Mouse (Mus musculus): ENCODE measurements at regions not wholly inside any gene's neighbourhood (a gene's known extent, or its start where the extent isn't known, plus 50 kb on each side); places are given as distances from the start of the nearest gene placed in this dataset.

DNA sequence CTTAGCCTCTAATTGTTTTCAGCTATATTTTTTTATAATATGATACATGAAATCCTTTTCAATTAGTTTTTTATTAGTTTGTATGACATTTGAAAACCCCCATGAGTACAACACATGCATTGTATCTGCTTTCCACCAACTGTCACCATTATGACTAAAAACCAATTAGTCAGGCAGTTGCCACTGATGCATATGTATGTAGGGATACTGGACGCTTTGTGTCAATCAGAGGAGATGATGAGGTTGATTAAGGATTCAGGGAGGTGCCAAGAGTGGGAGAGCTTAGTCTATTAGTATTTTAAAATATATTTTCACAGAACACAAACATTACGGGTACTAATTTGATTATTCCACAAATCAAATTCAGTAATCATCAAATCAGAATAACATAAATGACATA is 593.6 kb downstream of the Stpg2 start:
- Histone ChIP-seq H3K4me2 (ENCODE audit: low read depth) (no peak overlapping the region), H3K4me3 (no peak overlapping the region), H3K79me2 (ENCODE audit: control insufficient read depth, insufficient read depth) (no peaks in the 10 kb centered on the region), H3ac (ENCODE audit: control insufficient read depth, insufficient read length) (no peak overlapping the region), H3K36me3 (ENCODE audit: control insufficient read depth, insufficient read depth) (no peaks in the 10 kb centered on the region), H3K27me3 (ENCODE audit: control insufficient read depth, insufficient read depth, insufficient read length) (no peaks in the 10 kb centered on the region)
- no peak for TF ChIP-seq REST (IDR thresholded peaks at IDR 0.05; ENCODE audit: insufficient read depth, insufficient read length)
- TF ChIP-seq TCF3 (IDR thresholded peaks at IDR 0.05; ENCODE audit: insufficient read length, low read depth) = no peak
- no peak for TF ChIP-seq E2F4 (IDR thresholded peaks at IDR 0.05; ENCODE audit: insufficient read depth)
- TF ChIP-seq POLR2A (IDR thresholded peaks at IDR 0.05; ENCODE audit: insufficient read length, low read depth) = no peak
- no peak for TF ChIP-seq POLR2AphosphoS2 (IDR thresholded peaks at IDR 0.05; ENCODE audit: insufficient read length, low read depth)
- TF ChIP-seq CEBPB (IDR thresholded peaks at IDR 0.05; ENCODE audit: insufficient read depth, poor library complexity, severe bottlenecking) = no peak
- TF ChIP-seq MAX (IDR thresholded peaks at IDR 0.05; ENCODE audit: low read depth) = no peak
- TF ChIP-seq USF1 (IDR thresholded peaks at IDR 0.05; ENCODE audit: low read depth) = no peak
- TF ChIP-seq MYOD1 (IDR thresholded peaks at IDR 0.05; ENCODE audit: control insufficient read depth in 1 of 3, insufficient read length in 2 of 3, low read depth in 2 of 3) = no peak
- no peak for TF ChIP-seq MYOG (IDR thresholded peaks at IDR 0.05; ENCODE audit: control insufficient read depth in 1 of 3, insufficient read depth in 1 of 3, insufficient read length in 2 of 3, low read depth in 2 of 3)
- no peak for TF ChIP-seq TCF12 (IDR thresholded peaks at IDR 0.05; ENCODE audit: insufficient read depth, poor library complexity, severe bottlenecking)
- no peak for TF ChIP-seq SRF (IDR thresholded peaks at IDR 0.05; ENCODE audit: control insufficient read depth, insufficient read length, low read depth)

DNA sequence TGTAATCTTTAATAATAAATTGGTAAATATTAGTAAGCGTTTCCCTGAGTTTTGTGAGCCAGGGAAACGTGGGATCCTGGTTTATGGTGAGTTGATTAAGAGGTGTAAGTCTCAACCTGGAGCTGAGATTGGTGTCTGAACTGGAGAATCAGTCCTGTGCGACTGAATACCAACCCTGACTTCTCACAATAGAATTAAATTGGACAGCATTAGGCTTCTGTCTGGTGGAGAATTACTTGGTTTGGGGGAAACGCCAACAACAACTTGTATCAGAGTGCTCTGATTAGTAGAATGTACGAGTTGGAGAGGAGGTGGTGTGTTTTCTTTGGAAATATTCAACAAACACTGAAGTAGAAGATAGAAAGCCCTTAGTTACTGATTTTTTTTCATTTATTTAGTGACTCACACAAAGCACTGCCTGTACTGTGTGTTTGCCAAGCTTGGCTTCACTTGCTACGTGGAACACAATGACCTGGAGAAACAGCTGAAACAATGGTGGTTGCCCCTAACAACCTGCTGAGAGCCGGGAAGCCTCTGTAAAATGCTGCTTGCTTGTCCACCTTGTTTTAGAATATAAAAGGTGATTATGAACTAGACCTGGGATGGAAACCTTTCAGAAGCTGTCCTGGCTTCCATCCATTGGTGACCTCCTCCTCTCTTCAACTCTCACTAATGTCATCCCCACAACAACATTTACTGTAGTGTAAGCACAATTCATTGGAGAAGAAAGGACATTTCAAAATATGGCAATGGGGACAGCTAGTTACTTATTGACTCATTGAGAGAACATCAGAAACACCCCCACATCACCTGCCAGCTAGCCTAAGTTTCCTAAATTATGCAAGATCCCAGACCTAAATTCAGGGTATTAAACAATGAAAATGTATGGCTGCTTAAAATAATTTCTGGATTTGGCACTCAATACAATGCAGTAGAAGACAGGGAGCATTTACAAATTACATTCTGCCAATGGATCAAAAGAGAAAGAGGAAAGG is 597.5 kb downstream of the Stpg2 start:
- Histone ChIP-seq H3K79me2 (ENCODE audit: control insufficient read depth, insufficient read depth) (no peaks in the 10 kb centered on the region), H3K4me2 (ENCODE audit: low read depth) (no peak overlapping the region), H3K4me3 (no peak overlapping the region), H3ac (ENCODE audit: control insufficient read depth, insufficient read length) (no peak overlapping the region), H3K27me3 (ENCODE audit: control insufficient read depth, insufficient read depth, insufficient read length) (no peaks in the 10 kb centered on the region), H3K36me3 (ENCODE audit: control insufficient read depth, insufficient read depth) (no peaks in the 10 kb centered on the region)
- TF ChIP-seq MAX (IDR thresholded peaks at IDR 0.05; ENCODE audit: low read depth) (no peak), POLR2AphosphoS2 (IDR thresholded peaks at IDR 0.05; ENCODE audit: insufficient read length, low read depth) (no peak), MYOD1 (IDR thresholded peaks at IDR 0.05; ENCODE audit: control insufficient read depth in 1 of 3, insufficient read length in 2 of 3, low read depth in 2 of 3) (no peak), TCF12 (IDR thresholded peaks at IDR 0.05; ENCODE audit: insufficient read depth, poor library complexity, severe bottlenecking) (no peak), USF1 (IDR thresholded peaks at IDR 0.05; ENCODE audit: low read depth) (no peak), TCF3 (IDR thresholded peaks at IDR 0.05; ENCODE audit: insufficient read length, low read depth) (no peak), MYOG (IDR thresholded peaks at IDR 0.05; ENCODE audit: control insufficient read depth in 1 of 3, insufficient read depth in 1 of 3, insufficient read length in 2 of 3, low read depth in 2 of 3) (no peak), E2F4 (IDR thresholded peaks at IDR 0.05; ENCODE audit: insufficient read depth) (no peak), POLR2A (IDR thresholded peaks at IDR 0.05; ENCODE audit: insufficient read length, low read depth) (no peak), SRF (IDR thresholded peaks at IDR 0.05; ENCODE audit: control insufficient read depth, insufficient read length, low read depth) (no peak), CEBPB (IDR thresholded peaks at IDR 0.05; ENCODE audit: insufficient read depth, poor library complexity, severe bottlenecking) (no peak), REST (IDR thresholded peaks at IDR 0.05; ENCODE audit: insufficient read depth, insufficient read length) (no peak)

DNA sequence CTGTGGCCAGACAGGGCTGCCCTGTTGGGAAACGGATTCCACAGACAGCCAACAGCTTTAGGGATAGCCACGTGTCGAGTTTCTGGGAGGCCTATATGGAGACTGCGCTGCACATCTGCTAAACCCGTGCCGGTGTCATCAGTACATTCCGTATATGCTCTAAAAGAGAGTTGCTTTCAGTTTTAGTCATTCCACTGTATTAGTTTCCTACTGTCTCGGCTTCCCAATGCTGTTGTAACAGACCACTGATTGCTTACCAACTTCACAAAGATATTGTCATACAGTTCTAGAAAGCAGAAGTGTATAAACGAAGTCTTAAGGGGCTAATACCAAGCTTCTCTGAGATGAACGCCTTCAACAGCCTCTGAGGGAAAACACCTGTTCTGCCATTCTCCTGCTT is 622.5 kb downstream of the Stpg2 start:
- H3ac ChIP-seq (ENCODE audit: control insufficient read depth, insufficient read length) = no peak overlapping the region
- H3K4me3 ChIP-seq = no peak overlapping the region
- H3K79me2 ChIP-seq (ENCODE audit: control insufficient read depth, insufficient read depth) = no peaks in the 10 kb centered on the region
- H3K4me2 ChIP-seq (ENCODE audit: low read depth) = no peak overlapping the region
- TF ChIP-seq MYOD1 (IDR thresholded peaks at IDR 0.05; ENCODE audit: control insufficient read depth in 1 of 3, insufficient read length in 2 of 3, low read depth in 2 of 3) (no peak), E2F4 (IDR thresholded peaks at IDR 0.05; ENCODE audit: insufficient read depth) (no peak), MYOG (IDR thresholded peaks at IDR 0.05; ENCODE audit: control insufficient read depth in 1 of 3, insufficient read depth in 1 of 3, insufficient read length in 2 of 3, low read depth in 2 of 3) (no peak), POLR2A (IDR thresholded peaks at IDR 0.05; ENCODE audit: insufficient read length, low read depth) (no peak), POLR2AphosphoS2 (IDR thresholded peaks at IDR 0.05; ENCODE audit: insufficient read length, low read depth) (no peak), REST (IDR thresholded peaks at IDR 0.05; ENCODE audit: insufficient read depth, insufficient read length) (no peak), TCF3 (IDR thresholded peaks at IDR 0.05; ENCODE audit: insufficient read length, low read depth) (no peak), CEBPB (IDR thresholded peaks at IDR 0.05; ENCODE audit: insufficient read depth, poor library complexity, severe bottlenecking) (no peak), SRF (IDR thresholded peaks at IDR 0.05; ENCODE audit: control insufficient read depth, insufficient read length, low read depth) (no peak), MAX (IDR thresholded peaks at IDR 0.05; ENCODE audit: low read depth) (no peak), USF1 (IDR thresholded peaks at IDR 0.05; ENCODE audit: low read depth) (no peak), TCF12 (IDR thresholded peaks at IDR 0.05; ENCODE audit: insufficient read depth, poor library complexity, severe bottlenecking) (no peak)
- no peaks in the 10 kb centered on the region for H3K27me3 ChIP-seq (ENCODE audit: control insufficient read depth, insufficient read depth, insufficient read length)
- no peaks in the 10 kb centered on the region for H3K36me3 ChIP-seq (ENCODE audit: control insufficient read depth, insufficient read depth)

DNA sequence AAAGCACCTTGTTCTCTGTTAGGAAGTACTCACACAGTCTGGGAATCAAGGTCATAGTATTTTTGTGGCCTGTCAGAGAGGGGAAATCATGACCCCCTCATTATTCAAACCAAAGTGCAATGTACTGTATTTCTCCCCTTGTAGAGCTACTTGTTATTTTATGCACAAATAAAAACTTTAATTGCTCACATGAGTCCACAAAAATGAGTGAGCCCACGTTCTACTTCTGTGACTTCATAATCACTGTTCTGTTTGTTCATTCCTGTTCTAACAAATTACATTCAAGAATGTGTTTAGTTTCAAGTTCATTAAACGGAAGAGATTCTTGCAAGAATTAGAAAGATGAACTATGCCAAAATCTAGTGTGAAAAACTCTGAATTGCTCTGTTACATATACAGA is 623.1 kb downstream of the Stpg2 start:
- no peak for TF ChIP-seq TCF3 (IDR thresholded peaks at IDR 0.05; ENCODE audit: insufficient read length, low read depth)
- Histone ChIP-seq H3K4me3 (no peak overlapping the region), H3K4me2 (ENCODE audit: low read depth) (no peak overlapping the region), H3K27me3 (ENCODE audit: control insufficient read depth, insufficient read depth, insufficient read length) (no peaks in the 10 kb centered on the region), H3K79me2 (ENCODE audit: control insufficient read depth, insufficient read depth) (no peaks in the 10 kb centered on the region), H3ac (ENCODE audit: control insufficient read depth, insufficient read length) (no peak overlapping the region), H3K36me3 (ENCODE audit: control insufficient read depth, insufficient read depth) (no peaks in the 10 kb centered on the region)
